Mouse (Mus musculus): ENCODE results near the gene 5730455P16Rik.
"Not testable (repeated sequence)": the region's sequence is repeated elsewhere in the genome, so short reads cannot be mapped to it uniquely, and the experiment has no call there.

The 5730455P16Rik gene

GRCm38 (mm10) chr11:80377712-80378451 is at the start of gene 5730455P16Rik:
Gene 5730455P16Rik, minus strand, starts transcription at chr11:80378034.
- DNase-seq = peak; percentile 77

DNA sequence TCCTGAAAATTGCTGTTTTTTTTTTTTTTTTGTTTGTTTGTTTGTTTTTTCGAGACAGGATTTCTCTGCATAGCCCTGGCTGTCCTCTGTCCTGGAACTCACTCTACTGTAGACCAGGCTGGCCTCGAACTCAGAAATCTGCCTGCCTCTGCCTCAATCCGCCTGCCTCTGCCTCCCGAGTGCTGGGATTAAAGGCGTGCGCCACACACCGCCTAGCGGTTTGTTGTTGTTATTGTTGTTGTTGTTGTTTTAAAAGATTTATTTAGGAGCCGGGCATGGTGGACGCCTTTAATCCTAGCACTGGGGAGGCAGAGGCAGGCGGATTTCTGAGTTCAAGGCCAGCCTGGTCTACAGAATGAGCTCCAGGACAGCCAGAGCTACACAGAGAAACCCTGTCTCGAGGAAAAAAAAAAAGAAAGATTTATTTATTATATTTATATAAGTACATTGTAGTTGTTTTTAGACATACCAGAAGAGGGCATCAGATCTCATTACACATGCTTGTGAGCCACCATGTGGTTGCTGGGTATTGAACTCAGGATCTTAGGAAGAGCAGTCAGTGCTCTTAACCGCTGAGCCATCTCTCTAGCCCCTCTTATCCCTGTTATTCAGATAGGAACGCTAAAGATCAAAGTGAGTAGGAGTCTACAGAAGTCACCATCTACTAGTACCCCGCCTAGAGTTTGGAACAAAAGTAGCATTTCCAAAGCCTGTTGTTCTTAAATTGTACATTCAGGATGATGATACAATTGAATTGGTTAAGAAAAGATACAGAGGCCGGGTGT is 48.4 kb upstream of the 5730455P16Rik start:
- not testable (repeated sequence) for DNase-seq

DNA sequence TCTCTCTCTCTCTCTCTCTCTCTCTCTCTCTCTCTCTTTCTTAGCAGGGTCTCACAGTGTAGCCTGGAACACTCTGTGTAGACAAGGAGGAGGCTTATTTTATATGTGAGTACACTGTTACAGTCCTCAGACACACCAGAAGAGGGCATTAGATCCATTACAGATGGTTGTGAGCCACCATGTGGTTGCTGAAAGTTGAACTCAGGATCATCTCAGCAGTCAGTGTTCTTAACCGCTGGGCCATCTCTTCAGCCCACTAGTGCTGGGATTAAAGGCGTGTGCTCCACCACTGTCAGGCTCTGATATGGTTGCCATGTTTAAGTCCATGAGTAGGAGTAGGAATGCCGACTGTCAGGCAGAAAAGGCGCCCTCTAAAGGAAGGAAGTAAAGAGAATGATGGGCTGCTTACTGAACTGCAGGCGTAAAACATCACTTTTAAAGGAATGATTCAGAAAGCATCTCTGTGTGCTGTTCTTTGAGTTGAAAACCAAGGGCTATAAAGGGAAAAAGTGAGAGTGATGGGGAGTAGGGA is 47.5 kb upstream of the 5730455P16Rik start:
- no peak for DNase-seq

DNA sequence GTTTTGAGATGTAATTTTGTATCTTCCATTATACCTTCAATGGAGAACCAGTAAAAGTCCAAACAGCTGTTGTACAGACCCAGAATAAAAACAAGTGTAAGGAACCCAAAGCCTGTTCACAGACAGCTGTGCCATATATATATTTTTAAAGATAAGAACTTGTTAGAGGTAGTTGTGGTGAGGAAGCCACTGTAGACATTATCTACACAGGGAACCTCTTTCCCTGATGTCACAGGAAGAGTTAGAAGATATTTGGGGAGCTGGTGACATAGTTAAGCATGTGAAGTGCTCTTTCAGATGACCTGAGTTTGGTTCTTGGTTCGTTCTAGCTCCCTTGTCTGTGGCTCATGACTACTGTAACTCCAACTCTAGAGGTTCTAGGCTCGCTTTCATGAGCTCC is 46.9 kb upstream of the 5730455P16Rik start:
- DNase-seq = no peak

DNA sequence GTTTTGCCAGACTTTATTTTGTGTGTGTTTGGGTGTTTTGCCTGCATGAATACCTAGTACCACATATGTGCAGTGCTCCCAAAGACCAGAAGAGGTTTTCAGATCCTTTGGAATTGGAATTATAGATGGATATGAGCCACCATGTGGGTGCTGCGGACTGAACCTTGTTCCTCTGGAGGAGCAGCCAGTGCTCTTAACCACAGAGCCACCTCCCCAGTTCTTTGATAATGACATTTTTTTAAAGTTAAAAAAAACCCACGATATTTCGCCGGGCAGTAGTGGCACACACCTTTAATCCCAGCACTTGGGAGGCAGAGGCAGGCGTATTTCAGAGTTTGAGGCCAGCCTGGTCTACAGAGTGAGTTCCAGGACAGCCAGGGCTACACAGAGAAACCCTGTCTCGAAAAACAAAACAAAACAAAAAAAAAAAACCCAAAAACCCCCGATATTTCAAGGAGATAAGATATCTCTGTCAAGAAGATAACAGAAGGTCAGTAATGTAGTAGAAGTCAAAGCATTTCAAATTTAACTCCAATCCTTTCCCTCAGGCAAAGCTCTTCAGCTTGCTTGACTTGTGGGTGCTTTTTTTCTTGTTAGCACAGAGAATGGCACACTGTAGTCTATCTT is 43.7 kb upstream of the 5730455P16Rik start:
- no peak for DNase-seq

DNA sequence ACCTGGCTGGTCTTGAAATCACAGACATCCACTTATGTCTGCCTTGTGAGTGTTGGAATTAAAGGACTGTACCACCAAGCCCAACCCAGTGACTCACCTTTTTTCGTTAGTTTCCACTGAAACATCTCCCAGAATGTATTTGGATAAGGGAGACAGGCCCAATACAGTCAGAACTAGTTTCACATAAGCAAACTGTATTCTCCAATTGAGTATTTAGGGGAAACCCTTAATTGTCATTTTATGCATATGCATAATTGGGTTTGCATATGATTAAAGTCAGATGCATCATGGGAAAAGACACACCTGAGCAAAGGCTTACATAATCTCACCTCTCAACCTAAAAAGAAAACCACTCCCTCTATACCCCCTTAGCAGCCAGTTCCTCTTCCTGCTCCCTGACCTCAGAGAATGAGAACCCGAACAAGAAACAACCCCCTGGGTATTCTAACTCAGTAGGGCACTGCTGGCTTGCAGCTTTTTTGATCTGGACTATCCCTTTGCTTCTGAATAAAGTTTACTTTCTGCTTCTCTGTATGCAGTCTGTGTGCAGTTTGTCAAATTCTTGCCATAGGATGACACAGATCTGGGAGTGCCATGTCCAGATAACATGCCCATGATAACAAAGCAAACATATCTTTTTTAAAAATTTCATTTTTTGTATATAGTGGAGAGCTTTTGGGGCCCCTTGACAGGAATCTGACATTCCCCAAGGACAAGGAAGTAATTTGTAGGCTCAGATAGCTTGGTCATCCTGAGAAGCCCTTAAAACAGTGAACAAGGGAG is 42.6 kb upstream of the 5730455P16Rik start:
- no peak for DNase-seq

DNA sequence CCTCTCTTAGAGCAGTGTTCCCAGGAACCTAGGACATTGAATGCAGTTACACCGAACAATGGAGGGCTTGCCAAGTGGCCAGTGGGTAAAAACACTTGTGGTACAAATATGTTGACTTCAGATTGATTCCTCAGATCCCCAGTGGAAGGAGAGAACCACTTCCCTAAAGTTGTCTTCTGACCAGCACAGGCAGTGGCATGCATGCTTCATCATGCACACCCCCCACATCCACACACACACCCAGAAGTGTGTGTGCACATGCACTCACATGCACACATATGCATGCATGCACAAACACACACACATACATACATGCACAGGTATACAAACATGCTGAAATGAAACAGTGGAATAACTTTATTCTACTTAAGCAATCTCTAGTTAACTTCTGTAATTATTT is 41.9 kb upstream of the 5730455P16Rik start:
- no peak for DNase-seq

- no peak for DNase-seq
Observed at GRCm38 (mm10) chr11:80417085-80417484, 39.3 kb upstream of the 5730455P16Rik start.

GRCm38 (mm10) chr11:80410377-80410776 is 32.5 kb upstream of the 5730455P16Rik start:
- no peak for DNase-seq

DNA sequence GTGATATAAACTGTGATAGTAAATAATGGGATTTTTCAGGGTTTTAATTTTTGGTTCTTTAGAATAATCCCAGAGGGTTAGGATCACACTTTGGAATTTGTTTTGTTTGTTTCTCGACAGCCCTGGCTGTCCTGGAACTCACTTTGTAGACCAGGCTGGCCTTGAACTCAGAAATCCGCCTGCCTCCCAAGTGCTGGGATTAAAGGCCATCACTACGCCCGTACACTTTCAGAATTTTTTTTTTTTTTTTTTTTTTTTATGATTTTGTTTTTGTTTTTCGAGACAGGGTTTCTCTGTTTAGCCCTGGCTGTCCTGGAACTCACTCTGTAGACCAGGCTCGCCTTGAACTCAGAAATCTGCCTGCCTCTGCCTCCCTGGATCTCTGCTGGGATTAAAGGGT is 30.0 kb upstream of the 5730455P16Rik start:
- DNase-seq = not testable (repeated sequence)

DNA sequence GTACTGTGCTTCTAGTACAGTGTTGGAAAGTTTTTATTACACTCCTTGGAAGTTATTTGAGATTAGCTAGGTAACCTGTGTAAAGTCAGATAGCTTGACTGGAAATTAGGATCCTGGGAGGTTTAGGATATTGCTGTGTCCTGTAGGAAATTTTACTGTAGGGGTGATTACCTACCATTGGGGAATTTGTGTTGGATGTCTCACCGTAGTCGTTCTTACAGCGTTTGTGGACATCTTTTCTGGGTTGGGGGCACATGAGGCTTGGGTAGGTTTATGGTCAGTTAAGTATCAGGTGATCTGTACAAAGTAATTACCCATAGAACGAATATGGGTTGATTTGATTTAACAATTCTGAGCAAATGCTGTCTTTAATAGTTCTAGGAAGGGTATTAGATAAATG is 18.8 kb upstream of the 5730455P16Rik start:
- no peak for DNase-seq

GRCm38 (mm10) chr11:80395930-80396329 is 18.1 kb upstream of the 5730455P16Rik start:
- DNase-seq = no peak

DNA sequence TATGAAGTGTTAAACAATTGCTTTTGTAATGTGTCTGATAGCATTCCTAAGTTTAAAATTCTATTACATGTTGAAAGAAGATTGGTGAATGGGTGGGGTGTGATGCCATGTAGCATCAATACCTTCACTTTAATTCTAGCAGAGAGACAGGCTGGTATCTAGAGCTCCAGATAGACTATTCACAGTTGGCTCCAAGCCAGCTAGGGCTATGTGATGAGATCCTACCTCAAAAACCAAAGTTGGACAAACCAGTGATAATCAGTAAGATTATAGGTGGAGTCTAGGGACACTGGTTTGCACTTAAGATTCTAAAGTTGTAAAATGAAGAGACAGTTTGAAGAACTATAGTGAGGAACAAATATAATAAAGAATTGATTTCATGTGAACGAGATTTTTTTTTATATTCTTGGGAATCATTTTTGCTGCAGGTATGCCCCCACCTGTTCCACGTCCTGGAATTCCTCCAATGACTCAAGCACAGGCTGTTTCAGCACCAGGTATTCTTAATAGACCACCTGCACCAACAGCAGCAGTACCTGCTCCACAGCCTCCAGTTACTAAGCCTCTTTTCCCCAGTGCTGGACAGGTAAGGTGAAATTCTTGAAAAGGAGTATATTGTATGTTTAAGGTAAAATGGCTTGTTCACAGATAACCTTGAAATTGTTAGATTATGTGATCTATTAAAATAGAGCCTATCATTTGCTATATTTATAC is 13.7 kb upstream of the 5730455P16Rik start:
- no peak for DNase-seq

DNA sequence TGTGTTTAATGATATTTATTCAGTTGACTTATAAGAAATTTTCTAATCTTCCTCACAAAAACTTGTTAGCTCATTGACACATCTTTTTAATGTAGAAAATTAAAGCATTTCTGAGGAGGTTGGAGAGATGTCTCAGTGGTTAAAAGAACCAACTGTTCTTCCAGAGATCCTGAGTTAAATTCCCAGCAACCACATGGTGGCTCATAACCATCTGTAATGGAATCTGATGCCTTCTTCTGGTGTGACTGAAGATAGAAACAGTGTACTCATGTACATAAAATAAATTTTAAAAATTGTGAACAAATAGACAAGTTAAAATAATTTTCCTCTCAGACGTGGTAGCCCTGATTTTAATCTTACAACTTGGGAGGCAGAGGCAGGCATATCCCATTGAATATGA is 12.1 kb upstream of the 5730455P16Rik start:
- DNase-seq = no peak

GRCm38 (mm10) chr11:80386790-80387189 is 9.0 kb upstream of the 5730455P16Rik start:
- no peak for DNase-seq

- no peak for DNase-seq
Observed at GRCm38 (mm10) chr11:80385055-80385454, 7.2 kb upstream of the 5730455P16Rik start.

DNA sequence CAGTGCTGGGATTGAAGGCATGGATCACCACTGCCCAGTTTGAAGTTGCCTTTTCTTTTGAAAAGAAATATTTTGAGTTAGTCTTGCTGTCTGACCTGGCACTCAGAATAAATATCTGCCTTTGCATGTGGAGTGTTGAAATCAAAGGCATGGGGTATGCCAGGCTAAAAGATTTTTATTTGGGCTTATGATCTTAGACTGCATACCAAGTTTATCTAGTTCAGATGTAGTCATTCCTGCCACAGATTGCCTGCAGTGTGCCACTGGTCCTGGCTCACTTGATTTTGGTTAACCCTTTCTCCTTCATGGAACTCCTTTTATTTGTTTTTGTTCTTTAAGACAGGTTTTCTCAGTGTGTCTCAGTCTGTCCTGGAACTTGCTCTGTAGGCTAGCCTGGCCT is 6.6 kb upstream of the 5730455P16Rik start:
- no peak for DNase-seq

- DNase-seq = no peak
Observed at GRCm38 (mm10) chr11:80383626-80384046, 5.8 kb upstream of the 5730455P16Rik start.

- peak; percentile 98 for DNase-seq
Observed at GRCm38 (mm10) chr11:80383019-80383625, 5.3 kb upstream of the 5730455P16Rik start, which contains the start of gene Zfp207. Gene Zfp207, plus strand, starts transcription at chr11:80383279.

GRCm38 (mm10) chr11:80382626-80383018 is 4.8 kb upstream of the 5730455P16Rik start:
- no peak for DNase-seq

DNA sequence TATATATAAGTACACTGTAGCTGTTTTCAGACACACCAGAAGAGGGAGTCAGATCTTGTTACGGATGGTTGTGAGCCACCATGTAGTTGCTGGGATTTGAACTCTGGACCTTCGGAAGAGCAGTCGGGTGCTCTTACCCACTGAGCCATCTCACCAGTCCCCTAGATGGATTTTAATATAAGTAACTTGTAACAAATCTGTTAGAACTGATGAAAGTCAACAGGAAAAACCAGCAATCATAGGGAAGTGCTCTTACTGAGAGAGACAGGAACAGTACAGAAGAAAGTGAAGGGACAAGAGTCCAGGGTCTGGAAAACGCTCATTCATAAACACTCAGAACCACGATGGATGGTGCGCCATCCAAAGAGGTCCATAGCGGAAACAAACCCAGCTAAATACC is 1.4 kb upstream of the 5730455P16Rik start:
- DNase-seq = not testable (repeated sequence)

Data from kidney, adult 9 months (tissue).